Mouse (Mus musculus): ENCODE measurements around the gene Mipol1.
"Not testable (repeated sequence)": the region's sequence is repeated elsewhere in the genome, so short reads cannot be mapped to it uniquely, and the experiment has no call there.

Mipol1 gene

DNA sequence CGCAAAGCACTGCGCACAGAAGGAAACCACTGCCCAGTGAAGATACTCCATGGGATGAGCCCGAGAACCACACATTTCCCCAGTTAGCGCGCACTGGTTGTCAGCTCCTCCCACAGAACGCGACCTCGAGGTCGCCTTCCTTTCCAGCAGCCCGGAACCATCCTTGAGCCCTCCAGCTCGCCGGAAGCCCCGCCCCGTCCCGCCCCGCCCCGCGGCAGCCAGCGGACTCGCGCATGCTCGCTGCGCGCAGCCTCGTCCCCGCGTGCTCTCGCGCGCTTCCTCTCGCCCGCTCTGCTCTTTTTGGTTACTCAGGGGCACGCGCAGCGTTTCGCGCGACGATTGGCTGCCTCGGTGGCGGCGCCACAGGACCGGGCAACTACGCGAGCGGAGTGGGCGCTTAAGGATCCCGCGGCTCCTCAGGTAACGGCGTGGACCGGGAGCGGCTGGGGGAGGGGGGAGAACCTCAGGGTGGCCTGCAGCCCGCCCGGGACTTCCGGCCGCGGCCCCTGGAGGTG lies at the start of gene Mipol1, which contains the start of gene Prps1l3:
Gene Mipol1, plus strand, starts transcription at position 236 of the 515 bp plus-strand sequence.
Gene Prps1l3, plus strand, starts transcription at position 221 of the 515 bp plus-strand sequence.
- DNase-seq: peak; percentile 85

DNA sequence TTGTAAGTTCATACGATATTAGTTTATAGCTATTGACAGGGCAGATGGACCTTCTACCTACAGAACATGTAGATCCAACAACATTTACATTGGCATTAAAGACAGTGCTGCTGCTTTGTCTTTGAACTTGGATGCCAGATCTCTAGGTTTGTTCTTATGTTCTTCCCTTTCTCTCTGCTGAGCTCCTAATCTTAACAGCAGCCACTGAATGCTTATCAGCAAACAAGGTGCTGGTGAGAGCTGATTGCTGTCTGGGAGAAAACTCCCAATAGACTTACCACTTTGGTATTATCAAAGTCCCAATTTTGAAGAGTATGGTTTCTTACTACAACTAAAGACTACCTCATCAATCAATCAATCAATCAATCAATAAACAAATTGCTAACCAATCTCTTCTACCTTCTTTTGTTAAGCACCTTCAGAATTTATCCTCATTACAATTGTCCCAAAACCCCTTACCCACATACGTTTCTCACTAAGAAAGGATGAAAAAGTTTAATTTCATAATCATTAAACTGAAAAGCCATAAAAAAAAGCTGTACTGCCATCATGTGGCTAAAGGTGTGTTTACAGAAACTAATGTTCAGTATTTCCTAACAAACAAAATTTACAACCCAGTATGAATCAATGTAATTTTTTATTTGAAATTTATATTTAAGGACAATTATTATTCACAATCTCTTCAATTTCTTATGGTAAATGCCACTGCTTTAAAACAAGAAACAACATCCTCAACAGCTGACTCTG lies 45.7 kb upstream of the Mipol1 start:
- DNase-seq: no peak

DNA sequence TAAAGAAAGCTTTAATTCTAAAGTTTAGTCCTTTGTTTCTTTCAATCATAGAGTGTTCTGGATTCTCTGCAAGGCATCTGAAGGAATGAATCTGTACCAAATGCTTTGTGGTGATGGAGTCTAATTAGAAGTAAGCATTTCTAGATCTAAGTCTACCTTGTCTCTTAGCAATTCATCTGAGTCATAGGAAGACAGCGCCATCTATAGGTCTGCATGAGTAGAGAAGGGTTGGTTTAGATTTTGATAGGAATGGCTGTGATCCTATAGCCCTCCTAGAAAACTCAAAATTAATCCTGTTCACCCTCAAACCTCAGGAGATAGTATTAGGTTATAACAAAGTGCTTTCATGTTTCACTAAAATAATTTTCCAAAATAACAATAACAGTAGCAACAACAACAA lies 44.8 kb upstream of the Mipol1 start:
- DNase-seq: no peak

DNA sequence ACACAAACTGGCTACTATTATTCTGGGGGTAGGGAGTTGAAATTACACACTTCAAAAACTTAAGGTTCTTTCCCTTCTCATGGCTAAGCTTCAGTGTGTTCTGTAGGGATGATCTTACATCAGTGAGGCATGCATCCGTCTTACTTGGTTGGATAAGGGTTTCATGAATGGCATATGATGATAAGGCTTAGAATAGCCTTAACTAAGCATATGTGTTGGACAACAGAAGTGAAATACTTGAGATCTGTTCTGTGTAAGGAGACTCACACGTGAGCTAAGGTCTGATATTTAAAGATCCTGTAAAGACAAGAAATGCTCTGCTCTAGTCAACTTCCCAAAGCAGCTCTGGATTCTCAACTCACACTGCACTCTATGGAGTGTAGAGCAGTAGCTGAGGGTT lies 44.1 kb upstream of the Mipol1 start:
- no peak for DNase-seq

DNA sequence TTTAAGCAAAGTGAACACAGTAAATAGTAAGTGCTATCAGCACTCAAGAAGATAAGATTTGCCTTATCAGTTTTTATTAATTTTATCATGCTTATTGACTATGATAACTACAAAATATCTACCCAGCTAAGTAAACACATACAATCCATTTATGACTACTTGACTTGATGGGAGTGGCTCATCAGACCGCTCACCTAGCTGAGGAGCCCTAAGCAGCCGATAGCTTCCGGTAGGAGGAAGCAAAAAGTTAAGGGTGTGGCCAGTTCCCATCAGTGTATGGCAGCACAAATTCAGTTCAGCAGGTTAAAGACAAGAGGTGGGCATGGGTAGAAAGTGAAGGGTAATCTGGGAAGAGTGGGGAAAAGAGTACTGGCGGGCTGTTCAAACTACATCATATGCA lies 43.2 kb upstream of the Mipol1 start:
- no peak for DNase-seq

DNA sequence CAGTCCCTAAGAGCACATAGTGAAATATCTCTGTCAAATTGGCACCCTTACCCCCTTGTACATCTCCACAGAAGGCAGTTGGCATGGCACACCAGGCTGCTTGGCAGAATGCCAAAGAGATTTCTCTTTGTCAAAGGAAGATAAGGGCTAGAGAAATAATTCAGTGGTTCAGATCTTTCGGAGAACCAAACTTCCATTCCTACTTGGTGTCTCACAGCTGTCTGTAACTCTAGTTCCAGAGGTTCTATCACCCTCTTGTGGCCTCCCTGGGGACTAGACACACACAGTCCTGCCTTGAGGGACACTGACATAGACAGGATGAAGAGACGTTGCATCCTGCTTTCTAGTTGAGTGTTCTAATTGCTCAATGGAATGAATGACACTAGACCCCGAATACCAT lies 35.6 kb upstream of the Mipol1 start:
- no peak for DNase-seq

DNA sequence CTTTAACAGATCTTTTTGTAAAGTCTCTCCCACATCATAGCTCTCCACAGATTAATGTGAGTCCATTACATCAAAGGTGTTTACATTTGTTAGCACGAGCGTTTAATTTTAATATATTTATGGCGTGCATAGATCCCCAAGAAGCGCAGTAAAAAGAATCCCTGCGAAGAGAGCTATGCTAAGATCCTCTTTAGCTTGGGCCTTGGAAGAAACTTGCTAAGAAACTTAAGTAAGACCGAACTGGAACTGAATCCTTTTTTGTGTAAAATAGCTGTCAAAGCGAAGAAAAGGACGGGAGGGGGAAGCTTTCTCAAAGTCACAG lies 34.0 kb upstream of the Mipol1 start:
- no peak for DNase-seq

DNA sequence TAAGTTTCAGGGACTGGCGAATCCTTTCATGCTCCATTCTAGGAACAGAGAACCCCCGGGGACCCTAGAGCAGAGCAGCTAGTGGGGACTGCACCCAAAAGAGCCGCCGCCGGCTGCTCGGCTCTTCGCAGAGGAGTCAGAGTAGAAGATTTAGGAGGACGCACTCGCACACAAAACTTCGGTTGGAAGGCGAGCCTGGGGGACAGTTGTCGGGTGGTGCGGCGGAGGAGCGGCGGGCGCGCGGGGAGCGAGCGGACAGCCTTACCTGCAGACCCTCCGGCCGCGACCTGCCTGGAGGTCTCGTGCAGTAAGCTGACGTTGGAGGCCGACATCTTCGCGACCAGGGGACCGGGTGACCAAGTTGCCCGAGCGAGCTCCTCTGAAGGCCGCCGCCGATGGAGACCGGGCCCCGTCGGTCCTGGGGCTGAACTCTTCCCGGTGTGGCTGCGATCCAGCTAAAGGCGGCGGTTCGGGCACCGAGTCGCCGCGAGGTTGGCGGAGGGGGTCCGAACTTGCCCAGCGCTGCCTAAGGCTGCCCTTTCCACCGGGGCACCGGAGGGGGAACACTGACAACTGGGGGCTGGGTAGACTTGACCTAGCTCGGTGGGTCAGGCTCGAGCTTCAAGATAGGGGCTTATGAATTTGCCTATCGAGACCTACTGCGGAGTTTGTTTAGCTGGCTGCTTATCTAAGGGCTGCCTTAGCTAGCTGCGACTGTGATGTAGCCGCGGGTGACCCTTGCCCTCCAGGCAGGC lies 33.4 kb upstream of the Mipol1 start:
- DNase-seq: peak; percentile 12

DNA sequence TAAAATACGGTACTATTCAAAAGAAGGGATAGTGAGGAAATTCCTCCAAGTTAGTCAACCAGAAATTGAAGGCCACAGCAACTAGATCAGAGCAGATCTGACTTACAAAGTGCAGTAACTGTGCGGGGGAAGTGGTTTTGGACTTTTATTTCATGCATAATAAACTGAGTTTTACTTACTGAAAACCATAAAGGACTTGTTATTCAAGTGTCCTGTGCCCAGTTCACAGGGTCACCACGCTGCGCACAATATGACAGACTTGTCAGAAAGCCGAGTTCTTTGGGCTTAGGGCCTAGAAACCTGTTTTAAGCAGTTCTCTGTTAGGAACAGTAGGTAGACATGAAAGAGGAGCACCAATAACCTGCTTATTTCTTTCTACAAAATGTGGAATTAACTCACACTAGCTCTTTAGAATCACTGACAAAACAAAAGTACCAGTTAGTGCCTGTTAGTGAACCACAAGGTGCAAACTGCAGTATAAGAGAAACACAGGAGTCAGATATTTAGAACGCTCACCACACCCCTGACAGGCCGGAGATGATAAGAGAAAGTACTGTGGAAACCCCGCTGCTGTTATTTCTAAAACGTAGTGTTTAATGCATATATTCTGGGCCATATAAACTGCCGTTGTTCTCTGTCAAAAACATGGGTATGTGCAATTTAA lies 32.7 kb upstream of the Mipol1 start, which contains the start of gene Slc25a21:
Gene Slc25a21, minus strand, starts transcription at position 110 of the 664 bp plus-strand sequence.
- no peak for DNase-seq

DNA sequence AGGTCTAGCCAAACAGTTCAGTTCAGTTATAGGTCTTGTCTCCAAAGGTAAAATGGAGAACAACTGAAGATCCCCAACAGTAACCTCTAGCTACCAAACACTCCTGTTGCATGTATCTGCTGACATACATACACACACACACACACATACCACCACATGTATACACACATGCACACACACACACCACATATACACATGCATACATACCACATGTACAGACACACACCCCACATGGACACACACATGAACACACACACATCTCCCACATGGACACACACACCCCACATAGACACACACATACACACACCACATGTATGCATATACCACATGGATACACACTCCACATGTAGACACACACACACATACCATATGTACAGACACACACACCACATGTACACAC lies 32.0 kb upstream of the Mipol1 start:
- no peak for DNase-seq

DNA sequence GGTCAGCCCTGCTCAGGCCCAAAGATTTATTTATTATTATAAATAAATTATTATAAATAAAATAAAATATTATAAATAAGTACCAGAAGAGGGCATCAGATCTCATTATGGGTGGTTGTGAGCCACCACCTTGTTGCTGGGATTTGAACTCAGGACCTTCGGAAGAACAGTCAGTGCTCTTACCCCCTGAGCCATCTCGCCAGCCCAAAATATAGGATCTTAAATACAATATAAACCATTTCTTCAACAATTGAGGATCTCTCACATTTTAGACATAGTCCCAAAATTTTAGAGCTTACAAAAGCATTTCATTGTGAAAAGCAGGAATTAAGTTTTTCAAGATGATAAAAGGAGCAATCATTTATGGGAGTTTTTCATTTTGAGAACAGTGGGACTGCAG lies 30.8 kb upstream of the Mipol1 start:
- DNase-seq: no peak

DNA sequence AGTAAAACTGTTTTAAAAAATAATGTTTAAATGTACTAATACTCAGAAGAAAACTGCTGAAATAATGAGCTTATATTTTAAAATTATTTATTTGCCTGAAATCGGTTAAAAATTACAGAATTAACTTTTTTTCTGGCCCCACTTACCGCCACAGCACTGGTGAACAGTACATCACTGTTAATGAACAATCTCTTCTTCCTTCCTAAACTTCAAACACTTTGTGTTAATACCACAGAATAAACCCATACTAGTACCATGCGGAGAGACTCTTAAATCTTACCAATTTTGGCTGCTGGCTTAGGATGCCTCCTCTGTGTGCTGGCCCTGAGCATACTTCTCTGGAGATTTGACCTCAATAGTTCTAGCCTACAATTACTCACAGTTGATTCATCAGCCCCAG lies 28.3 kb upstream of the Mipol1 start:
- no peak for DNase-seq

DNA sequence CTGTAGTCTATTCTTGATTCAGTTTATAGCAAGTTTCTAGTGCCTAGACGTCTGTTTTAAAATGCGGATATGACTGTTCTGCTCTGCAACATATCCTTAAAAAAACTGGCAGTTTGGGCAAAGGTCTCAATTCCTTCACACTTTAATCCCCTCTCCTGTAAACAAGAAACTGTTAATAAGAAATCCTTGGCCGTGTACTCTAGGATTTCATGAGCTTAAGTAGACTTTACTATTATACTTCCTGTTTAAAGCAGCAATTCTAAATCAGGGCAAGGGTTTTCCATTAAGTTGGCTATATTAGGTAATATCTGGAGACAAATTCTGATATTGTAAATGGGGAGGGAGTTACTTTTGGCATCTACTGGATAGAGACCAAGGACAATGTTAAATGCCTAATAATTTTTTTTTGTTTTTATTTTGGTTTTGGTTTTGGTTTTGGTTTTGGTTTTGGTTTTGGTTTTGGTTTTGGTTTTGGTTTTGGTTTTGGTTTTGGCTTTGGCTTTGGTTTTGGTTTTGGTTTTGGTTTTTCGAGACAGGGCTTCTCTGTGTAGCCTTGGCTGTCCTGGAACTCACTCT lies 25.9 kb upstream of the Mipol1 start:
- DNase-seq: no peak

DNA sequence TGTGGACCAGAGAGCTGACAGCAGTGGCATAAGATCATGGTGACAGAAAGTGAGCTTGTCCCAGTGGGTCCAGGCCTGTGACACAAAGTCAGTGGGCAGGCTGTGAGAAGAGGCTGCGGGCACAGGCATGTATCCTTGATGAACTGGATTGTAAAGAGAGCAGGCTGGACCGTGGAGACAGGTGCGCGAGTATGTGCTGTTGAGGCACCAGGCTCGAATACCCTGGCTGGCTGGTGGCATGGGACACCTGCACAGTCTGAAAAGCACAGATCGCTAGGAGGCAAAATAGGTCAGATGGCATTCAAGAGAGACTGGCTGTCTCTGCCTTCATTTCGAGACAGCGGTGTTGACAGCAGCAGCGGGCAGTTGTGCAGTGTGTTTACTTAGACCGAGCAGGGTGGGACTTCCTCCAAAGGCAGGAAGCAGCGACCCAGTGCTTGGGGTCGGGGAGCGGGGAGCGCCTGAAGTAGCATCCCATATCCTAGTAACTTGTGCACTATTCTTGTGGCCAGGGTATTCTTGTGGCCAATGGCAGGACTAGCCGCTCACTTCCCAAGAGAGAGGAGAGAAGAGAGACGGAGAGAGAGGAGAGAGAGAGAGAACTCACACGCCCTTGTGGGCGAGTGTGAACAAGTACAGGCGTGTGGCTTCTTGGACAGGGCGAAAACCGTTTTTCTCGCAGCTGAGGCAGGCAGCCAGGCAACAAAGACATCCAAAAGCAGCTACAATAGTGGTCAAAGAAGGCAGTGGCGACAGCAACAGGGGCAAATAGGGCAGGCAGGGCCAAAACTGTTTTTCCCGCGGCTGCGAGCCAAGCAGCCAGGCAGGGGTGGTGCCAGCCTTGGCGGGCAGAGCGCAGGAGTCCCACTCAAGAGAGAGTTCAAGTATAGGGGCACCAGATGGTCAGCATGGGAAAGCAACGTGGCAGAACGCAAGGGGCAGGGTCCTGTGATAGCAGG lies 18.6 kb upstream of the Mipol1 start:
- DNase-seq: peak; percentile 51

DNA sequence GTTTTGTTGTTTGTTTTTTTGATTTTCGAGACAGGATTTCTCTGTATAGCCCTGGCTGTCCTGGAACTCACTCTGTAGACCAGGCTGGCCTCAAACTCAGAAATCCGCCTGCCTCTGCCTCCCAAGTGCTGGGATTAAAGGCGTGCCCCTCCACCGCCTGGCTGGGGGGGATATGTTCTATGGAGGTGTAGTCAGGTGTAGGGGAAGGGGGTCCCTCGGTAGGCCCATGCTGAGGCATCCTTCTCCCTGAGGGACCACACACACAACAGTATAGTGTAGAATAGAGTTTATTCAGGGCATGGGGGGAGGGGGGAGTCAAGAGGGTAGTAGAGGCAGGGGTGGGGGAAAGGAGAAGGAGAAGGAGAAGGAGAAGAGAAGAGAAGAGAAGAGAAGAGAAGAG lies 17.8 kb upstream of the Mipol1 start:
- not testable (repeated sequence) for DNase-seq

DNA sequence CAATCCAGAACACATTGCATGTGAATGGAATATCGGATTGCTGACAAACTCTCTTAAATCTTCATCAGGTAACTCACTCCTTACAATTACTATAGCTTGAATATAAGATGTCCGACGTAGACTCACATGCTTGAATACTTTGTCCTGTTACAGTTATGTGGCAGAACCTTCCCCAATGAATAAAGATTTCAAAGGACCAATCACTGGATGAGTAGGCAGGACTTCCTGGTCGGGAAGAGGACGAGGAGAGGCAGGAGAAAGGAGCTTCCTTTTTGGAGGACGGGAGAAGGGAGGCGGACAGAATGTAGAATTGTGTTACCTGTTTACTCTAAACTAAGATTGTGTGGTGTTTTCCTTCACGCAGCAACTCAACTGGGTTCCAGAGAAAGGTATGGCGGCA lies 3.8 kb upstream of the Mipol1 start:
- DNase-seq: no peak

DNA sequence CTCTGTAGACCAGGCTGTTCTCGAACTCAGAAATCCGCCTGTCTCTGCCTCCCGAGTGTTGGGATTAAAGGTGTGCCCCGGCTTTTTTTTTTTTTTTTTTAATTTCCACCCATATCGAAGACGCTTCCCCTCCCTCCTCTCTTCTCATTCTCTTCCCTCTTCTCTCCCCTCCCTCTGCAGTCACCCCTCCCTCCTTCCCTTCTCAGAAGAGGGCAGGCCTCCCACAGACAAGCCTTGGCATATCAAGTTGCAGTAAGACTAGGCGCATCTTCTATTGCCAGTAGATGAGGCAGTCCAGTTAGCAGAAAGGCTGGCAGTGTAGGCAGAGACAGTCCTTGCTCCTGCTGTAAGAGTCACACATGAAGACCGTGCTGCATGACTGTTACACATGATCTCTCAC lies 2.5 kb upstream of the Mipol1 start:
- DNase-seq: no peak

DNA sequence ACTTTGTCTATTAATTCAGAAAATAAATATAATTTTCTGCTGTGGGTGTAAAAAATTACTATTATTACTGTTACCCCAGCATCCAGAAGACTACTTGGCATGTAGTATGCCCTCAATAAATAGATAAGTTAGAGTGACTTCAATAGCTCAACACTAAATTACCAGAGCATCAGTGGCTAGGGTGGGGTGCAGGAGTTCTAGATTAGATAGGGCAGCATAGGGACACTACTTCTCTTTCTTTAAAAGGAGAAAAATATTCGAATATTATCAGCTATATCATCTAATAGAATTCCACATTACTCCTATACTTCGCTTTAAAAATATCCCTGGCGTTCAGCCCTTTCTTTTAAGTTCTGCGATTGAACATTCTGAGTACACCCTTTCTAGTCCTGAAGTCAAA lies 524 bp upstream of the Mipol1 start:
- DNase-seq: no peak

DNA sequence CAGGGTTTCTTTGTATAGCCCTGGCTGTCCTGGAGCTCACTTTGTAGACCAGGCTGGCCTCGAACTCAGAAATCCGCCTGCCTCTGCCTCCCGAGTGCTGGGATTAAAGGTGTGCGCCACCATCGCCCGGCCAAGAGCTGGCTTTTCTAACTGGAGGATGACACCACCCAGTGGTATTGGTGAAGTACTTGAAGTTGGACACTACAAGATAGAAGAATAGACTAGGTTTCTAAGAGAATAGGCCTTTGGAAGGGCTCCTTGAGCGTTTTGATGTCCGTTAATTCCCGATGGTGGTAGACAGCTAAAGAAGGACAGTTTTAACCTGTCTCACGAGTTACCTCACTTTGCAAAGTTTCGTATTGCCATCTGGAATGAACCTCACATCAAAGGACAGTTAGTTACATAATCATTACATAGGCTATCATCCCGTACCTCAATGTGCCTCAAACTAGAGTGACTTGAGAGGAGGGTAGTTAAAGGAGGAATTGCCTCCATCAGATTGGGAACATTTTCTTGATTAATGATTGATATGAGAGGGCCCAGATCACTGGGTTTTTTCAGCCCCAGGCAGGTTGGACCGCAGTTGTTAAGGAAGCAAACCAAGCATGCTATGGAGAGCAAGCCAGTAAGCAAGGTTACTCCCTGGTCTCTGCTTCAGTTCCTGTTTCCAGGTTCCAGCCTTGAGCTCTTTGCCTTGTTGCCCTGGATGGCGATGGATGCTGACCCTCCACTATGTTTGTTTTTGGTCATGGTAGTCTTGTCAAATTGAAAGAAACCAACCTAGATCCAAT lies 1.1 kb downstream of the Mipol1 start:
- peak; percentile 19 for DNase-seq

DNA sequence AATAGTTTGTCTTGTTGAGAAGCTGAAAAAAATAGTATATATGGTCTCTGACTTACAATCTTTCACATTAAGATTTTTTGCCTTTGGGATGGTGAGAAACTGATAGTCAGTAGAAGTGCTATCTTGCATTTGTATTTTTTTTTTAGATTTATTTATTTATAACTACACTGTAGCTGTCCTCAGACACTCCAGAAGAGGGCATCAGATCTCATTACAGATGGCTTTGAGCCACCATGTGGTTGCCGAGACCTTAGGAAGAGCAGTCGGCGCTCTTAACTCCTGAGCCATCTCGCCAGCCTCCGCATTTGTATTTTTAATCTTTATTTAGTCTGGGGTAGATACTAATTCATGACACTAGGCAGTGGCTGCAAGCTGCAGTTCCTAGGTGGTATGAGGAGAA lies 3.2 kb downstream of the Mipol1 start:
- no peak for DNase-seq

Data from lung, postnatal 14 days (tissue).